Mouse (Mus musculus) heart, adult 8-10 months (tissue): ENCODE data around the gene Ripk3. TPM values are rescaled to one million over a fixed set of nuclear protein-coding genes. Genes with fewer than 3 reads are reported as not detected.

Source experiments
- DNase-seq: peaks from one replicate; pipeline ENCODE4 v3.0.0; 2022; ENCODE audit warnings: low spot score
- total RNA-seq, 4 experiments: library from RNA; stranded (reverse); gene quantifications; 2 replicates each; pipeline ENCODE4 v1.2.4; 2022

Gene Ripk3
- total RNA-seq: 1 to 10 TPM; 2.2 to 6.2 (median 3.4) TPM

DNA sequence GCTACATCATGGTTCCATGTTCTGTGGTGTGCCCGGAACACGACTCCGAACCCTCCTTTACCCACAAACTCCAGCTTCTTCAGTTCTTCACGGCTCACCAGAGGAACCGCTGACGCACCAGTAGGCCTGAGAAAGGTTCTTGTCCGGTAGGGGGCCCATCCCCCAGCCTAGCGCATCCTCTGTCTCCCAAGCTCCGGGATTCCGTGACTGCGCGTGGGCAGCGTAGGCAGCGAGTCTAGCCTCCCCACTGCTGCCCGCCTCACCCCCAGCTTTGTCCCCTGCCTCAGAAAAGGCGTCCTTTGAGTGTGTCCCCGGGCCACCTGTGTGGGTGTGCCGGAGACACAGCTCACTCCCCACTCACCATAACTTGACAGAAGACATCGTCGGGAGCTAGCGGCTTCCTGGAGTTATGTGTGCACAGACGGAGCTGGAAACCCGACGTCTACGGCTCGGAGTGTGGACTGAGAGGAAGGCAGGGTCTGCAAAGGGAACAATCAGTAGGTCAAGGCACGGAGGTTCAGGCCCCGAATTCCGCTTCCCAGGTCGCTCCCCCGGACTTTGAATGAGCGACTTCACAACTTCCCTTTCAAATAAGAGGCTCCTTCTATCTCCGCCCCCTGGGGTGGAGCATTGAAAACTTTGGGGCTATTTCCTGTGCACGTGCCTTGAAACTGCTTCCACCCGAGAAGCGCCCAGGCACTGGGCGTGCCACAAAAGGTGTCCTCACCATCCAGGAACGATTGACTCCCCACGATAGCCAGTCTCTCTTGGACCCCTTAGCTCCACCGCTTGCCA is at the start of gene Ripk3:
TSS of gene Ripk3 (minus strand) at position 610 of the 795 bp plus-strand sequence.
- peak; percentile 74 for DNase-seq

DNA sequence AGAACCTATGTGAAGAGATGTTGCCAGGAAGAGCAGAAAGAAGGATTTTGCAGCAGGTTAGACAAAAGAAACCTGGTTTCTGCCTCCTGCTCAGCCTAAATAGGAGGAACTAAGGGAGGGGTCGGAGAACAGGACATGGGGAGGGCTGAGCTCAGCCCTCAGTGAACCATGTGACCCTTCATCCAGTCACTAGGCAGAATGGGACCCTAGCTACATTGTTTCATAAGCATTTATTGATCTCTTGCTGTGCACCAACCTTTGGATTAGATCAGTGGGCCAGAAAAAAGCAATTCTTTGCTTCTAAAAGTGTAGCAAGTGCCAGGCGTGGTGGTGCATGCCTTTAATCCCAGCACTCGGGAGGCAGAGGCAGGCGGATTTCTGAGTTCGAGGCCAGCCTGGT is 49.6 kb upstream of the Ripk3 start:
- DNase-seq: no peak

DNA sequence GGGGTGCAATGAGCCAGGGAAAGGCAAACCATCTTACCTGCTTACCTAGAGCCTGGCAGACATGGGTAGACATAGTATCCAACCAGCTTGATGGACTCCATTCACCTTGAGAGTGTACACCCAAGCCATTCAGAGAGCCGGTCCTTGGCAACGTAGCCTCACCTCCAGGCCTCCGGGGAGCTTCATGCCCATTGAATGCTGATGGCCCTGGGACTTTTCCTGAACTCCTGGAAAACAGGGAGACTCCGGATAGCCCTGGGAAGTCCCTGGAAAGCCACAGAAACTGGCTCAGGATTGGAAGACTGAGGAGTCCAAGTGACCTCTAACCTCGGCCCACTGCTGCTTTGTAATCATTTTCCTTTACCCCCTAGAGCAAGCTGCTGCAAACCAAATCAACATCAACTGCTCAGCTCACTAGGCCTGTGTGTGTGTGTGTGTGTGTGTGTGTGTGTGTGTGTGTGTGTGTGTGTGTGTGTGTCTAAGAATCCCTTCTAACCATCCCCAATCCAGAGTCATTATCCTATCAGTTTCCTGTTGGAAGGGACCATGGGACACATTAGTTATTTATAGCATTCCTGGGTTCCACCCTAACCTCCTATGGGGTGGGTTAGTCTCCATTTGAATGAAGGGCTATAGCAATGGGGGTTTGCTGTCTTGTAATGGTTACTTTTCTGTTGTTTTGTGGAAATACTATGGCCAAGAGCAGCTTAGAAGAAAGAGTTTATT is 46.3 kb upstream of the Ripk3 start:
- no peak for DNase-seq

- no peak for DNase-seq
Observed at GRCm38 (mm10) chr14:55833126-55833525, 44.5 kb upstream of the Ripk3 start.

- no peak for DNase-seq
Observed at GRCm38 (mm10) chr14:55830331-55830730, 41.7 kb upstream of the Ripk3 start.

DNA sequence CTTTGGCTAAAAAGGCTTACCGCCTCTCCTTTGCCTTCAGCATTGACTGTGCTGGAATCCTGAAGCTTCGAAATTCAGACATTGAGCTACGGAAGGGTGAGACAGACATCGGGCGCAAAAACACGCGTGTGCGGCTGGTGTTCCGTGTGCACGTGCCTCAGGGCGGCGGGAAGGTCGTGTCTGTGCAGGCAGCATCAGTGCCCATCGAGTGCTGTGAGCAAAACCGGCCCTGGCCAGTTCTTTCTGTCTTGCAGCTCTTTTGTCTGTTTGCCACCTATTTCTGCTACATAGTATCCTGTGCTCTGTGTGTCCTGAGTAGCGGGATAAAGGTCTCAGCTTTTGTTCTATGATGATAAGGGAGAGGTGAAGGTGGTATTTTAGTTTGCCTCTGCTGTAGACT is 41.2 kb upstream of the Ripk3 start:
- no peak for DNase-seq

- DNase-seq: peak; percentile 44
Observed at GRCm38 (mm10) chr14:55828716-55829263, 40.1 kb upstream of the Ripk3 start.

GRCm38 (mm10) chr14:55826551-55827340 is 38.1 kb upstream of the Ripk3 start:
- no peak for DNase-seq

DNA sequence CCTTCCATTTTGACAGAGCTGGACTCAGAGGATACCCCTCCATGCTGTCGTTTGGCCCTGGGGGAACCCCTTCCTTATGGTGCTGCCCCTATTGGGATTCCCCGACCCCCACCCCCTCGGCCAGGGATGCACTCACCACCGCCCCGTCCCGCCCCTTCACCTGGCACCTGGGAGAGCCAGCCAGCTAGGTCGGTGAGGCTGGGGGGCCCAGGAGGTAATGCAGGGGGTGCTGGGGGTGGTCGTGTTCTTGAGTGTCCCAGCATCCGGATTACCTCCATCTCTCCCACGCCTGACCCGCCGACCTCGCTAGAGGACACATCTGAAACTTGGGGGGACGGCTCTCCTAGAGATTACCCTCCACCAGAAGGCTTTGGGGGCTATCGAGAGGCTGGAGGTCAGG is 37.5 kb upstream of the Ripk3 start:
- DNase-seq: no peak

DNA sequence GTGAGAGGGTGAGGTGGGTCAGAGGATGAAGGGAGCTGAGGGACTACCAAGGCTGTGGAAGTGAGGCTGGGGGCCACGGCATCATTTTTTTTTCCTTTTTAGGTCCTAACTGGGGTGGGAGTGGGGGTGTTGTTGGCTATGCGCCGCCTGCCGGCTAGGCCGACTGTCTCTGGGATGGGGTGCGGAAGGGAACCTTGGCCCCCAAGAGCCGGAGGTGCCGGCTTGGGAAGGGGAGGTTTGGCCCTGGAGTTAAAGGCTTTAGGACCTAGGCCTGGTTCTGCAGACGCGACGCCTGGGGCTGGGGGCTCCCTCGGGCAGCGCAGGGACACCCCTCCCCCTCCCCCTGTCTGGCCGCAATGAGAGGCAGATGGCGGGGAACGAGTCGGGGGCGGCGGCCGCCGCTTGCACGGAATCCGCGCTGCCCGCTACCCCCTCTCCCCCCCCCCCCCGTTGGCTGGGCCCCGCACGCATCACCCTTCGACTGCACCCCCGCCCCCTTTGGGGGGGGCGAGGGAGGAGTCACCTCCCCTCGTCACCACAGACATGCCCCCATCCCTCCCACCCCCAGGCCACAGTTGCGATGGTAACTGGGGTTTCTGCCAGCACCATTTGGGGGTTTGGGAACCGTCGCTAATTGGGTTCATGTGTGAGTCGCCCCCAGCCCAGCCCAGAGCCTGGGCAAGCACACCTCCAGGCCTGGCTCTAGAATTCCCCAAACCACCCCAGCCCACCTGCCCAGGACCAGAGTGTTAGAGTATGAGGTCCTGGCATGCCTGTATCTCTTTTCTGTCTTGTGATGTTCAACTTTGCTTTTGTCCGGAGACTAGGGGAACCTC is 36.8 kb upstream of the Ripk3 start:
- DNase-seq: no peak

DNA sequence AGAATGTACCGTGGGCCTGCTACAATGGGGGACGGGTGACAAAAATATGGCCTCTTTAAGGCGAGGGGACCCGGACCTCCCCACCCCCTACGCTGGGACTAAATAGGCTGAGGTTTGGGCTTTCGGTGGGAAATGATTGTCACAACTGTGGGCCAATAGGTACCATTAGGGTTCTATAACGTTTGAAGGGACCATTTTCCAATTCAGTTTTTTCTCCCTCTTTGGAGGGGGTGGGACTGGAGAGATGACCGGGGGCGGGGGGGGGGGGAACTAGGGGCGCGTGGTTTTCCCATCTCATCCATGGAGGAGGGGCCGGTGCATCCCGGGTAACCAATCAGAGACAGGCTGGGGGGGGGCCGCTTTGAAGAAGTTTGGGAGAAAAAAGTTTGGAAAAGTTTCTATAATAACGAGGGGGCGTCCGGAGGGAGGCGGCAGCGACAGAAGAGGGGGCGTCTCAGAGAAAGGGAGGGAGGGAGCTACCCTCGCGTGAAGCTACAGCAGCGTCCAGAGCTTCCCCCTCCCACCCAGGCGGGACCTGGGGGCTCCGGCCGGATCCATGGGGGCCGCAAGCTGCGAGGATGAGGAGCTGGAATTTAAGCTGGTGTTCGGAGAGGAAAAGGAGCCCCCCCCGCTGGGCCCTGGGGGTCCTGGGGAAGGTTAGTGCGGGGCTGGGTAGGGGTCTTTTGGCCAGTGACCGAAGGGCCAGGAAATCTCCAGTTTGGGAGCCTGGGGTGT is 36.0 kb upstream of the Ripk3 start:
- DNase-seq: peak; percentile 40

DNA sequence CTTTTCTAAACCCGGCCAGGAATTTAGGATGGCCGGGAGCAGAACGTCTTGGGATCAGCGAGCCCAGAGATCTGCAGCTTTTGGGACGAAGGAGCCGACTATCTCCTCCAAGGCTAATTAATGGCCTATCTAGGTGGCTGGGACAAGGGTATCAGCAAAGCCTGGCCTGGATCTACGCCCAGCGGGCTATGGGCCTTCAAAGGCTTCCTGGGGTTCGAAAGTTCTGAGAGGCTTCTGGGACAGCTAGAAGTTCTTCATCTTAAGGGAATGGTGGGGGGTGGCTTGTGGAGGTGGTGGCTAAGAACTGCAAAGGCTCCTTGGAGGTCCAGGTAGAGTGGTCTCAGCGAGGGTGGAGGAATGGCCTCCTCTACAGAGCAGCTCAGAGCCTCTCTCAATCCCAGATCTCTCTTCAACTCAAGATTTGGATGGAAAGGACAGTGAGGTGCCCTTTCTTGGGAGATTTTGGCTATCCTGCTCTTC is 35.4 kb upstream of the Ripk3 start:
- DNase-seq: peak; percentile 42

- peak; percentile 78 for DNase-seq
Observed at GRCm38 (mm10) chr14:55822991-55823762, 34.5 kb upstream of the Ripk3 start, which contains the start of gene Nfatc4. TSS of gene Nfatc4 (plus strand) at chr14:55823144.

GRCm38 (mm10) chr14:55822435-55822990 is 33.8 kb upstream of the Ripk3 start:
- peak; percentile 83 for DNase-seq

- no peak for DNase-seq
Observed at GRCm38 (mm10) chr14:55820576-55820975, 31.9 kb upstream of the Ripk3 start.

GRCm38 (mm10) chr14:55819845-55820405 is 31.3 kb upstream of the Ripk3 start:
- no peak for DNase-seq

DNA sequence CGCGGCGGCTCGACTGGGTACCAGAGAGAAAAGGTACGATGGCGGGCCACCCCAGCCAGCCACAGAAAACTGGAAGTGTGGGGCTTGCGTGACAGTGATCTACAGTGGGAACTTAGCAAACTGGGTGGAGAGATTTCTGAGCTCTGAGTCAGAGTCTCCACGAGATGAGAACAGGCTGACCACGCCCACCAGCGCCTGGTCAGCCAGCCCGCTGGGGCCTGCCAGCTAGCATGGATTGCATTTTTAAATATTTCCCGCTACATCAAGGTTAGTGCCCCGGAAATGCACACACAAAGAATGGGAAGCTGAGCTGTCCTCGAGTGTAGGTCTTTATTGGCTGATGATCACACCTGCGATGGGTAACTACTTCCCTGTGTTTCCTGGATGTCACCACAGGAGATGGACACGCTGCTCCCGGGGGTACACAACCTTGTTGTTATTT is 26.7 kb upstream of the Ripk3 start:
- DNase-seq: peak; percentile 49

- peak; percentile 57 for DNase-seq
Observed at GRCm38 (mm10) chr14:55814885-55815284, 26.2 kb upstream of the Ripk3 start.
